Mouse (Mus musculus) small intestine, adult 2 months (tissue): ENCODE data around the gene Tlr2.

Experiments used
- CTCF ChIP-seq: fragments of 200-500 bp; IDR thresholded peaks from 2 replicates; pipeline ENCODE4 v1.5.1; 2012; ENCODE audit warnings: low read depth, mild to moderate bottlenecking, control low read depth, inconsistent platforms, low read length, moderate library complexity, mixed read lengths; ENCODE audit not compliant: insufficient replicate concordance, insufficient read length; ENCODE audit errors: extremely low read depth
- POLR2A ChIP-seq: fragments of 200-500 bp; IDR thresholded peaks from 2 replicates; pipeline ENCODE4 v1.6.1; 2012; ENCODE audit warnings: low read depth, mild to moderate bottlenecking, control low read depth, inconsistent platforms, low read length, moderate library complexity

DNA sequence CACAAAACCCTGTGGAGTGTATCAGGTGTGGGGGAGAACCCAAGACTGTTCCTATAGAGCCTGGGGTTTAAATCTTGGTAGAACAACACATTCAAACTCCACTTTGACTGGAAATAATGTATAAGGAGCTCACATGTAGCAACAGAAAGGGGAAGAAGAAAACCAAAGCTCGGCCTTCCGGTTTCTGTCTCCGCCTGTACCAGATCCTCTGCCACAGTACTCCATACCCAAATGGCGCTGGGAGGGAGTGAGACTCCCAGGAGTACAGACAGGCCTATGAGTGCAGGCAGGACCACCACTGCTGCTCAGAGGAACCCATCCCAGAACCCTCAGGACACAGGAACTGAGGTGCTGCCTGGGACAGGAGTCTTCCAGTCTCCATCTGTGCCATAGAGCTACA is 17.8 kb downstream of the Tlr2 start:
- TF ChIP-seq CTCF, result no peak
- no peak for TF ChIP-seq POLR2A
